Mouse (Mus musculus): Measurements from ENCODE around the gene Ugt1a8. TPM values are rescaled to one million over a fixed set of nuclear protein-coding genes. Genes with fewer than 3 reads are reported as not detected.
"Not testable (repeated sequence)": the region's sequence is repeated elsewhere in the genome, so short reads cannot be mapped to it uniquely, and the experiment has no call there.

The Ugt1a8 gene
- polyA plus RNA-seq, 1 experiment = not detected

- Histone ChIP-seq H3K4me3 (ENCODE audit: insufficient read depth, low read depth, low read length) (no peak overlapping the region), H3K27ac (ENCODE audit: insufficient read depth, low read depth, low read length) (no peak overlapping the region), H3K4me1 (ENCODE audit: control insufficient read depth, insufficient read depth, low read length) (no peaks in the 10 kb centered on the region)
- TF ChIP-seq POLR2A (IDR thresholded peaks at IDR 0.05; ENCODE audit: insufficient read depth, low read depth, low read length) (no peak), CTCF (IDR thresholded peaks at IDR 0.05; ENCODE audit: insufficient read depth, low read depth, low read length) (no peak)
- 36% methylated on average over 3 of the region's 3 CpGs for WGBS
Measured at GRCm38 (mm10) chr1:88217576-88217975, 130.0 kb downstream of the Ugt1a8 start.

GRCm38 (mm10) chr1:88218051-88218450, 130.4 kb downstream of the Ugt1a8 start:
- no peak for TF ChIP-seq POLR2A (IDR thresholded peaks at IDR 0.05; ENCODE audit: insufficient read depth, low read depth, low read length)
- TF ChIP-seq CTCF (IDR thresholded peaks at IDR 0.05; ENCODE audit: insufficient read depth, low read depth, low read length) = no peak
- no peak overlapping the region for H3K27ac ChIP-seq (ENCODE audit: insufficient read depth, low read depth, low read length)
- no peak overlapping the region for H3K4me3 ChIP-seq (ENCODE audit: insufficient read depth, low read depth, low read length)
- 76% methylated on average over 9 of the region's 9 CpGs for WGBS
- H3K4me1 ChIP-seq (ENCODE audit: control insufficient read depth, insufficient read depth, low read length) = no peaks in the 10 kb centered on the region

GRCm38 (mm10) chr1:88218591-88218990, 131.0 kb downstream of the Ugt1a8 start:
- 51% methylated on average over 4 of the region's 4 CpGs for WGBS
- TF ChIP-seq POLR2A (IDR thresholded peaks at IDR 0.05; ENCODE audit: insufficient read depth, low read depth, low read length) (no peak), CTCF (IDR thresholded peaks at IDR 0.05; ENCODE audit: insufficient read depth, low read depth, low read length) (no peak)
- no peaks in the 10 kb centered on the region for H3K4me1 ChIP-seq (ENCODE audit: control insufficient read depth, insufficient read depth, low read length)
- no peak overlapping the region for H3K4me3 ChIP-seq (ENCODE audit: insufficient read depth, low read depth, low read length)
- H3K27ac ChIP-seq (ENCODE audit: insufficient read depth, low read depth, low read length) = no peak overlapping the region

DNA sequence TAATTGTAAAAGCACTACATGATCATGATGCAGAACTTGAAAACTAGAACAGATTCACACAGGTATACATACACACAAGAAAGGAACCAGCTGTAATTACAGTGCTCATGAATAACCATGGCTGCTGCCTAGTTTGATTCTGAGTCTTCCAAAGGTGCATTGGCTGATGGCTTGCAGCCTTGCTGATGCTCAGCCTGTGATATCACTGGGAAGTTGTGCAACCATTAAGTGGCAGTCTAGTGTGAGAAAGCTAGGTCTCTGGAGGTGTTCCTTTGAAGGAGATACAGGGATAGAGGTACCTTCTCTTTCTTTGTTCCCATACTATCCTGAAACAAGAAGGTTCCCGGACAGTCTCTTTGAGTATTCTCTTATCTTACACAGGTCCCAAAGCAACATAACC, 131.4 kb downstream of the Ugt1a8 start:
- TF ChIP-seq CTCF (IDR thresholded peaks at IDR 0.05; ENCODE audit: insufficient read depth, low read depth, low read length) (no peak), POLR2A (IDR thresholded peaks at IDR 0.05; ENCODE audit: insufficient read depth, low read depth, low read length) (no peak)
- no peak overlapping the region for H3K27ac ChIP-seq (ENCODE audit: insufficient read depth, low read depth, low read length)
- H3K4me3 ChIP-seq (ENCODE audit: insufficient read depth, low read depth, low read length) = no peak overlapping the region
- no peaks in the 10 kb centered on the region for H3K4me1 ChIP-seq (ENCODE audit: control insufficient read depth, insufficient read depth, low read length)
- WGBS = 19% methylated on average over 1 of the region's 1 CpGs

- no peak overlapping the region for H3K27ac ChIP-seq (ENCODE audit: insufficient read depth, low read depth, low read length)
- TF ChIP-seq CTCF (IDR thresholded peaks at IDR 0.05; ENCODE audit: insufficient read depth, low read depth, low read length) = no peak
- TF ChIP-seq POLR2A (IDR thresholded peaks at IDR 0.05; ENCODE audit: insufficient read depth, low read depth, low read length) = no peak
- no peak overlapping the region for H3K4me3 ChIP-seq (ENCODE audit: insufficient read depth, low read depth, low read length)
- H3K4me1 ChIP-seq (ENCODE audit: control insufficient read depth, insufficient read depth, low read length) = no peaks in the 10 kb centered on the region
Measured at GRCm38 (mm10) chr1:88220336-88220735, 132.7 kb downstream of the Ugt1a8 start.

GRCm38 (mm10) chr1:88222216-88222615, 134.6 kb downstream of the Ugt1a8 start:
- Histone ChIP-seq H3K27ac (ENCODE audit: insufficient read depth, low read depth, low read length) (no peak overlapping the region), H3K4me1 (ENCODE audit: control insufficient read depth, insufficient read depth, low read length) (no peaks in the 10 kb centered on the region), H3K4me3 (ENCODE audit: insufficient read depth, low read depth, low read length) (no peak overlapping the region)
- TF ChIP-seq CTCF (IDR thresholded peaks at IDR 0.05; ENCODE audit: insufficient read depth, low read depth, low read length) (no peak), POLR2A (IDR thresholded peaks at IDR 0.05; ENCODE audit: insufficient read depth, low read depth, low read length) (no peak)
- 45% methylated on average over 2 of the region's 2 CpGs for WGBS

DNA sequence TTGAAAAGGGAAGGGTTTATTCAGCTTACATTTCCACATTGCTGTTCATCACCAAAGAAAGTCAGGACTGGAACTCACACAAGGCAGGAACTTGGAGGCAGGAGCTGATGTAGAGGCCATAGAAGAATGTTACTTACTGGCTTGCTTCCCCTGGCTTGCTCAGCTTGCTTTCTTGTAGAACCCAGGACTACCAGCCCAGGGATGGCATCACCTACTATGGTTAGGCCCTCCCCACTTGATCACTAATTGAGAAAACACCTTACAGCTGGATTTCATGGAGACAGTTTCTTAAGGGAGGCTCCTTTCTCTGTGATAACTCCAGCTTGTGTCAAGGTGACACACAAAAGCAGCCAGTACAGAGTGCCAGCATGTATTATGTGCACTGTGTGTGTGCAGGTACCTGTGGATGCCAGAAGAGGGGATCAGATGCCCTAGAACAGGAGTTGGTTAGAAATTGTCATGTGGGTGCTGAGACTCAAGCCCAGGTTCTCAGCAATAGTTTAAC, 135.4 kb downstream of the Ugt1a8 start:
- not testable (repeated sequence) for H3K27ac ChIP-seq (ENCODE audit: insufficient read depth, low read depth, low read length); H3K4me3 ChIP-seq (ENCODE audit: insufficient read depth, low read depth, low read length); H3K4me1 ChIP-seq (ENCODE audit: control insufficient read depth, insufficient read depth, low read length)

GRCm38 (mm10) chr1:88223591-88223990, 136.0 kb downstream of the Ugt1a8 start:
- TF ChIP-seq CTCF (IDR thresholded peaks at IDR 0.05; ENCODE audit: insufficient read depth, low read depth, low read length) = no peak
- TF ChIP-seq POLR2A (IDR thresholded peaks at IDR 0.05; ENCODE audit: insufficient read depth, low read depth, low read length) = no peak
- Histone ChIP-seq H3K4me1 (ENCODE audit: control insufficient read depth, insufficient read depth, low read length) (no peaks in the 10 kb centered on the region), H3K27ac (ENCODE audit: insufficient read depth, low read depth, low read length) (no peak overlapping the region), H3K4me3 (ENCODE audit: insufficient read depth, low read depth, low read length) (no peak overlapping the region)
- WGBS = 45% methylated on average over 1 of the region's 1 CpGs

DNA sequence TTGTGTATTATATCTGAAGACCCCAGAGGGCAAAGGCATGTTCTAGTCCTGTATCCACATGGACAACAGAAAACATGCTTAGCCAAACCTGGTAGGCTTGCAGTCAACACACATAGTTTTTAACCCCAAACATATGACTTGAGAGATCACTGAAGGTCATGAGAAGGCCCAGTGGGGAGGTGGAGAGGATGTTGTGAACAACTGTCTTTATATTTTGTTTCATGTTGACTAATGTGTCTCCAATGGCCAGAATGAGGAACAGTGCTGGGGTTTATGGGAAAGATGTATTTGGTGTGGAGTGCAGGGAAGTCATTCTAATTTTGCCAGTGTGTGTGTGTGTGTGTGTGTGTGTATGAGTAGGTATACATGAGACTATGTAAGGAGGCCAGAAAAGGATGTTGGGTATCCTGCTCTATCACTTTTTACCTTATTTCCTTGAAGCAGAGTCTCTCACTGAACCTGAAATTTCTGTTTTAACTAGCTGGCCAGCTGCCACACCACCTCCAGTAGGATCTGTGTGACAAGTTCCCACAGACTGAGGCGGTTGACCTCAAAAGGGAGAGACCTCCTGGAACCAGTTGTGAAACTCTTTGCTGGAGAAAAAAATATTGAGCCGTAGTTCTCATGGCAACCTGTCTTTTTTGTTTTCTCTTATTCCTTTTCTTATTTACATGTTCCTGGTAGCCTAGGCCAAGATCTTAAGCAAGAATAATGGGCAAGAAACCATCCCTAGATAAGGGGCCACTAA, 136.6 kb downstream of the Ugt1a8 start:
- 66% methylated on average over 2 of the region's 2 CpGs for WGBS
- TF ChIP-seq CTCF (IDR thresholded peaks at IDR 0.05; ENCODE audit: insufficient read depth, low read depth, low read length) (no peak), POLR2A (IDR thresholded peaks at IDR 0.05; ENCODE audit: insufficient read depth, low read depth, low read length) (no peak)
- Histone ChIP-seq H3K4me1 (ENCODE audit: control insufficient read depth, insufficient read depth, low read length) (no peaks in the 10 kb centered on the region), H3K4me3 (ENCODE audit: insufficient read depth, low read depth, low read length) (no peak overlapping the region), H3K27ac (ENCODE audit: insufficient read depth, low read depth, low read length) (no peak overlapping the region)

GRCm38 (mm10) chr1:88225301-88225700, 137.7 kb downstream of the Ugt1a8 start:
- not testable (repeated sequence) for H3K27ac ChIP-seq (ENCODE audit: insufficient read depth, low read depth, low read length); H3K4me3 ChIP-seq (ENCODE audit: insufficient read depth, low read depth, low read length); H3K4me1 ChIP-seq (ENCODE audit: control insufficient read depth, insufficient read depth, low read length)
- WGBS = 38% methylated on average over 2 of the region's 2 CpGs

Measured in olfactory bulb, adult 2 months (tissue).